Mouse (Mus musculus): ENCODE measurements around the gene Wwtr1. TPM values are rescaled to one million over a fixed set of nuclear protein-coding genes. Genes with fewer than 3 reads are reported as not detected.

Gene Wwtr1
- polyA plus RNA-seq, 1 experiment from 2014 or later, result 11.9 TPM

- H3K36me3 ChIP-seq (replicated peaks), result no peaks in the 10 kb centered on the region
- 64% methylated on average over 10 of the region's 10 CpGs for WGBS
- no peaks in the 10 kb centered on the region for H3K9me3 ChIP-seq
- no peaks in the 10 kb centered on the region for H3K27me3 ChIP-seq (replicated peaks; ENCODE audit: low read depth, poor library complexity, severe bottlenecking)
- DNase-seq (ENCODE audit: low spot score), result no peak
- no peak within 1 kb of the TSS for H3K4me3 ChIP-seq
- no peak within 1 kb of the TSS for H3K27ac ChIP-seq (replicated peaks)
- H3K4me1 ChIP-seq, result peaks cover 11% of the 10 kb centered on the region; the same call in 1 of the 2 replicates
These were observed 150.5 kb downstream of the Wwtr1 start, which contains the start of gene Tm4sf4 for GRCm38 (mm10) chr3:57425089-57425730. Gene Tm4sf4 (plus strand): TSS chr3:57425314.

- no peaks in the 10 kb centered on the region for H3K27me3 ChIP-seq (replicated peaks; ENCODE audit: low read depth, poor library complexity, severe bottlenecking)
- H3K9me3 ChIP-seq, result no peaks in the 10 kb centered on the region
- H3K4me3 ChIP-seq, result no peak overlapping the region
- no peak for DNase-seq (ENCODE audit: low spot score)
- H3K36me3 ChIP-seq (replicated peaks), result no peaks in the 10 kb centered on the region
- H3K27ac ChIP-seq (replicated peaks), result no peak overlapping the region
- H3K4me1 ChIP-seq, result 0 out of 2 replicates have a peak, but pooled peaks cover 3% of the 10 kb centered on the region
- 85% methylated on average over 1 of the region's 1 CpGs for WGBS
These were observed 155.1 kb downstream of the Wwtr1 start for GRCm38 (mm10) chr3:57420660-57421059.

GRCm38 (mm10) chr3:57420233-57420632 is 155.5 kb downstream of the Wwtr1 start:
- H3K4me1 ChIP-seq, result no peaks in the 10 kb centered on the region
- DNase-seq (ENCODE audit: low spot score), result no peak
- no peaks in the 10 kb centered on the region for H3K36me3 ChIP-seq (replicated peaks)
- H3K4me3 ChIP-seq, result no peak overlapping the region
- no peaks in the 10 kb centered on the region for H3K9me3 ChIP-seq
- no peaks in the 10 kb centered on the region for H3K27me3 ChIP-seq (replicated peaks; ENCODE audit: low read depth, poor library complexity, severe bottlenecking)
- H3K27ac ChIP-seq (replicated peaks), result no peak overlapping the region
- 76% methylated on average over 2 of the region's 2 CpGs for WGBS

DNA sequence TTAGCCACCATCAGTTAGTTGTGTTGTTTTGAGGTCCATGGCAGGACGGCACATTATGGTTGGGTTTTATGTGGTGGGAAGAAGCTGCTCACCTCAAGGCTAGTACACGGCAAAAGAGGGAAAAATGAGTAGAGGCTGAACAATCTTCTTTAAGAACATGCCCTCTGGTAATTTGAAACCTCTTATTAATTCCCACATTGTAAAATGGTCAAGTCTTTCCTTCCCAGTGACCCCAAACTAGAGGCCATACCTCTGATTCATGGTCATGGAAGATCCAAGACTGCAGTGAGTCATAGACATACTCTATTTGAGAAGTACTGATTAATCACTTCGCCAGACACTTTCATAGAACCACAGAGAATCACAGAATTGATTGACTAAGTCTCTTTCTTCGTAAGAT is 164.2 kb downstream of the Wwtr1 start:
- WGBS, result 87% methylated on average over 4 of the region's 4 CpGs
- Histone ChIP-seq H3K27me3 (replicated peaks; ENCODE audit: low read depth, poor library complexity, severe bottlenecking) (no peaks in the 10 kb centered on the region), H3K27ac (replicated peaks) (no peak overlapping the region), H3K4me3 (no peak overlapping the region), H3K4me1 (no peaks in the 10 kb centered on the region), H3K9me3 (no peaks in the 10 kb centered on the region), H3K36me3 (replicated peaks) (no peaks in the 10 kb centered on the region)
- DNase-seq (ENCODE audit: low spot score), result no peak

Small RNA genes within 50 kb of the gene (microRNA-seq; reads per million reads assigned to microRNA genes)
- gene Mir6377, result not detected

Other genes starting within 250 kb of the Wwtr1 start
- gene Tm4sf4, start 150.6 kb downstream of the Wwtr1 start, polyA plus RNA-seq (2016; fragmentation: Nextera tagmentation; extraction: Ambion mirVana), result not detected in 2 replicates
- gene Commd2, start 75.8 kb upstream of the Wwtr1 start, polyA plus RNA-seq (2016; fragmentation: Nextera tagmentation; extraction: Ambion mirVana), result 96.5 and 99.4 TPM in 2 replicates
- 0.12 and 0.24 TPM in 2 replicates for gene Ankub1, start 116.9 kb upstream of the Wwtr1 start, polyA plus RNA-seq (2016; fragmentation: Nextera tagmentation; extraction: Ambion mirVana)
- 36.7 and 42.2 TPM in 2 replicates for gene Rnf13, start 160.2 kb upstream of the Wwtr1 start, polyA plus RNA-seq (2016; fragmentation: Nextera tagmentation; extraction: Ambion mirVana)